Mouse (Mus musculus): Measurements from ENCODE around the gene Hdac7.

GRCm38 (mm10) chr15:97852291-97852690, 8.0 kb upstream of the Hdac7 start:
- no peak for TF ChIP-seq CTCF (IDR thresholded peaks at IDR 0.05; ENCODE audit: control insufficient read depth, insufficient read depth, low read length)
- TF ChIP-seq POLR2A (IDR thresholded peaks at IDR 0.05; ENCODE audit: borderline replicate concordance, control insufficient read depth, low read depth, low read length), result no peak
